Mouse (Mus musculus) limb, embryonic 14.5 days (tissue): Measurements from ENCODE around the gene Brd3os. TPM values are rescaled to one million over a fixed set of nuclear protein-coding genes. Genes with fewer than 3 reads are reported as not detected.

ENCODE experiments used
- ATAC-seq: fragments of 200-750 bp; cut with Nextera tagmentation; 2 replicates; pipeline ENCODE4 v1.8.0; 2017; ENCODE audit warnings: low read depth, moderate number of reproducible peaks, moderate TSS enrichment; ENCODE audit not compliant: low FRiP score
- DNase-seq: peaks from one replicate; pipeline ENCODE4 v3.0.0-alpha.2; 2015; ENCODE audit warnings: low spot score
- H3K27ac ChIP-seq: fragments of 300-500 bp; sonication (generic); replicated peaks from 2 replicates; pipeline ENCODE4 v1.5.1; 2014; ENCODE audit warnings: low read depth, mild to moderate bottlenecking, low read length, moderate library complexity, mixed read lengths
- H3K27me3 ChIP-seq: fragments of 300-500 bp; sonication (generic); 2 replicates; pipeline ENCODE4 v1.6.1; 2014; ENCODE audit warnings: low read length, mixed read lengths; ENCODE audit not compliant: control insufficient read depth, insufficient read depth
- H3K36me3 ChIP-seq: fragments of 300-500 bp; sonication (generic); 2 replicates; pipeline ENCODE4 v1.6.1; 2014; ENCODE audit warnings: mild to moderate bottlenecking, low read length, moderate library complexity, mixed read lengths; ENCODE audit not compliant: control insufficient read depth, insufficient read depth
- H3K4me1 ChIP-seq: fragments of 300-500 bp; sonication (generic); 2 replicates; pipeline ENCODE4 v1.6.1; 2014; ENCODE audit warnings: antibody characterized with exemption, low read length, mixed read lengths; ENCODE audit not compliant: control insufficient read depth, insufficient read depth
- H3K4me2 ChIP-seq: fragments of 300-500 bp; sonication (generic); replicated peaks from 2 replicates; pipeline ENCODE4 v1.6.1; 2014; ENCODE audit warnings: low read depth, mild to moderate bottlenecking, low read length, moderate library complexity; ENCODE audit not compliant: severe bottlenecking
- H3K4me3 ChIP-seq: fragments of 300-500 bp; sonication (generic); replicated peaks from 2 replicates; pipeline ENCODE4 v1.5.1; 2014; ENCODE audit warnings: low read length
- H3K9ac ChIP-seq: fragments of 300-500 bp; sonication (generic); 2 replicates; pipeline ENCODE4 v1.6.1; 2014; ENCODE audit warnings: mild to moderate bottlenecking, low read depth, low read length, moderate library complexity; ENCODE audit not compliant: severe bottlenecking
- H3K9me3 ChIP-seq: fragments of 300-500 bp; sonication (generic); 2 replicates; pipeline ENCODE4 v1.6.1; 2016; ENCODE audit warnings: low read length; ENCODE audit not compliant: control insufficient read depth
- POLR2A ChIP-seq: fragments of 200-500 bp; IDR thresholded peaks from 2 replicates; pipeline ENCODE4 v1.8.0; 2012; ENCODE audit warnings: inconsistent platforms, mild to moderate bottlenecking, moderate library complexity, borderline replicate concordance; ENCODE audit not compliant: insufficient read depth, insufficient read length; ENCODE audit errors: extremely low read depth
- WGBS: fragments of 180-500 bp; shearing (Covaris S2); extraction: QIAGEN DNeasy Blood & Tissue Kit; methylation state at CpG from one replicate; pipeline ENCODE4 v1.1.7; 2014; 5-methylcytosine and 5-hydroxymethylcytosine counted together
- polyA plus RNA-seq, 2 experiments: library from polyadenylated mRNA; depleted of rRNA in 1 of 2; stranded (reverse) in 1 of 2; unstranded in 1 of 2; fragments of >200 nt; fragmentation: Nextera tagmentation in 1 of 2; extraction: Ambion mirVana in 1 of 2; gene quantifications; 2 replicates each; pipeline versions ENCODE4 v1.2.1 to v1.2.3; 2012 to 2014

Gene Brd3os
- polyA plus RNA-seq, 2 experiments = 9.9 to 12.5 TPM

DNA sequence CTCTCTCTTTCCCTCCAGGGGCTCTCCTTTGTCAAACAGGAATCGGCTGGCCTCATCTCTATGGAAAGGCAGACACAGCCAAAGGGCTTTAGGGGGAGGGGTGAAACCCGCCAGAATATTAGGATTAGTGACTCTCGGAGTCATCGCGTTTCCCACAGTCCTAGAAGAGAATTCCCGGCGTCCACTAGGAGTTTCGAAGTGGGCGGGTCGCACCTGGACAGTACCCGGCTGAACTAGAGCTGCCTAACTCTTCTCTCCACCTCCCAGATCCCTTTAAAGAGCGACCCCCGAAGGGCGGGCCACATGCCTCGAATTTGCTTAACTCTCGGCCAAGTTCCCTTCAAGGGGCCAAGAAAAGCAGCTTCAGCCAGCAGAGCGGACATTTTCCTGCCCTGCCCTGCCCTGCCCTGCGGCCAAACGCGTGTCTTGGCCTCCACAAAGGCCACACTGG is 16.9 kb upstream of the Brd3os start:
- TF ChIP-seq POLR2A = no peak
- peak; percentile 40 for DNase-seq
- Histone ChIP-seq H3K36me3 (no peaks in the 10 kb centered on the region), H3K27me3 (no peaks in the 10 kb centered on the region), H3K4me1 (peaks cover 25% of the 10 kb centered on the region), H3K4me2 (peak overlapping the region; percentile 99), H3K9ac (peak overlapping the region; percentile 78), H3K4me3 (peak overlapping the region; percentile 86), H3K9me3 (no peaks in the 10 kb centered on the region), H3K27ac (no peak overlapping the region)
- 3% methylated on average over 20 of the region's 20 CpGs for WGBS
- no peak for ATAC-seq

DNA sequence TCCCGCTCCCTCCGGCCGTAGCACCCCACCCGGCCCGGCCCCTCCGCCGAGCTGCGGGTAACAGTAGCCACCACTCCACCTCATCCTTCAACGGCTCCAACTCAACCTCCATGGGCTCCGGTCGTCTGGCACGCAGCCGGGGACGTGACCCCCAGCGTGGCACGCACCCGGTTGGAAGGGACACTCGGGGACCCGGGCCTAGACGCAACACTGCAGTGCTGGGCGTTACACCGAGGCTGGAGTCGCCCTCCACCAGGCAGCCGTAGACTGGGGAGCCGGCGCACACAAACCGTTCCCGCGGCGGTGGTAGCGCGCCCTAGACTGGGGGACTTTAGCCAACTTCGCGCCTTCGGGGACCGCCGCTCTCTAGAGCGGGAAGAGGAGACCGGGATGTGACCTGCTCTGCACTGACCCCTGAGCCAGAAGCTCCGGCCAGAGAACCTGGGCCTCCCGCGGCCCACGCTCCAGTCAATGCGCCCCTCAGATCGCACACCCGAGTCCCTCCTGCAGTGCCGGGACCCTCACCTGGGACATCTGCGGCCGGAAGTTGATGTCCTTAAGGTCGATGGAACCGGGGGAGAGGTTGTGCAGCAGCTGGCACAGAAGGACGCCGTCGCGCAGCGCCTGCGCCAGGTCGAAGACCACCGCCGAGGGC is 16.2 kb upstream of the Brd3os start:
- H3K9me3 ChIP-seq = no peaks in the 10 kb centered on the region
- peaks cover 25% of the 10 kb centered on the region for H3K4me1 ChIP-seq
- 0 out of 2 replicates have a peak, but pooled peaks have one; percentile 18 for TF ChIP-seq POLR2A
- no peak for ATAC-seq
- peak overlapping the region; percentile 78 for H3K9ac ChIP-seq
- H3K27me3 ChIP-seq = no peaks in the 10 kb centered on the region
- H3K36me3 ChIP-seq = no peaks in the 10 kb centered on the region
- H3K4me2 ChIP-seq = peak overlapping the region; percentile 99
- DNase-seq = no peak
- H3K4me3 ChIP-seq = peak overlapping the region; percentile 86
- no peak overlapping the region for H3K27ac ChIP-seq
- WGBS = 0% methylated on average over 50 of the region's 60 CpGs

DNA sequence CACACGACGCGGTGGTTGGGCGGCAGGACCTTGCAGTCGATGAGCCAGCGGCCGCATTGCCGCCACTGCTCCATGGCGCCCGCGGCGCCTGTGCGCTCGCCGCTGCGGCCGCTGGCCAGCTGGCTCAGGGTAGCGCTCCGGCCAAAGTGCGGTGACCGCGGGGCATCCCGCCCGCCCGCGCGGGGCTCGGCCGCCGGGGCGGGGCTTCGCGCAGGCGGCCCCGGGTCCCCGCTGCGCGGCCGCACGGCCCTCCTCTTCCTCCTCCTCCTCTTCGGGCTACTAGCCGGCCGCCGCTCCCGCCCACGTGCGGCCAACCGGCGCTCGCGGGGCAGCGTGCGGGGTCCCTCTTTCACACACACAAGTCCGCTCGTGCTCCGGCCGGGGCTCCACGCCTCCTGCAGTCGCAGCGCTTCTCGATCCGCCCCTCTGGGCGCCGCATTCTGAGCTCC is 15.7 kb upstream of the Brd3os start:
- ATAC-seq (peak; percentile 43), DNase-seq (no peak)
- Histone ChIP-seq H3K4me1 (peaks cover 25% of the 10 kb centered on the region), H3K4me3 (peak overlapping the region; percentile 86), H3K4me2 (peak overlapping the region; percentile 99), H3K36me3 (no peaks in the 10 kb centered on the region), H3K27ac (peak overlapping the region; percentile 70; the same call in 1 of the 2 replicates), H3K27me3 (no peaks in the 10 kb centered on the region), H3K9me3 (no peaks in the 10 kb centered on the region), H3K9ac (peak overlapping the region; percentile 78)
- 0% methylated on average over 12 of the region's 64 CpGs for WGBS
- TF ChIP-seq POLR2A = no peak

DNA sequence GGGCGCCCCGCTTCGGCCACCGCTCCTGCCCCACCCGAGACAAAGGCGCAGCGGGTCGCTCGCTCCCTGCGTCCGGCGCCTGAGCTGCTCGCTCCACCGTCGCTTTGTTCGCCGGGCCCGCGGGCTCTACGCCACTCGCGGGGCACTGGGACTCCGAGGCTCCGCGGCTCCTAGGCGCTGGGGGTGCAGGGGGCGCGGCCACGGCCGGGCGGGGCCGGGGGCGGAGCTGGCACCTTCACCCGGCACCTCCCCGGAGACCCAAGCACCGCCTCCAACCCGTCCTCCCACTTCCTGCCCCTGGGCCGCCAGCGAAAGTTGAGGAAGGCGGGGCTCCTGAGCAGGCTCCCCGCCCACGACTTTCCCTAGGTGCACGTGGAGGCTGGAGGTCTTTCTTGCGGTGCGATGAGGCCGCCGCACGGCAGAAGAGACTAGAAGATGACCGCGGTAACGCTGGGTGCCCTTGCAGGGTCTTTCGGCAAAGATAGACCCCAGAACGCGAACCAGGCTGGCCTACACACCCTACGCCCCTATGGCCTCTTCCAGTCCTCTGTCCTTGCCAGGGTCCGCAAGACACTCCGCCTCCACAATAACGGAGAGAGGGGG is 15.2 kb upstream of the Brd3os start, which contains the start of gene Vav2:
Vav2 (minus strand) TSS at position 179 of the 603 bp plus-strand sequence.
- H3K27me3 ChIP-seq = no peaks in the 10 kb centered on the region
- peak within 1 kb of the TSS; percentile 86 for H3K4me3 ChIP-seq
- no peaks in the 10 kb centered on the region for H3K36me3 ChIP-seq
- peak within 1 kb of the TSS; percentile 78 for H3K9ac ChIP-seq
- TF ChIP-seq POLR2A = peak; percentile 78; the same call in 1 of the 2 replicates
- H3K27ac ChIP-seq = peak within 1 kb of the TSS; percentile 70; the same call in 1 of the 2 replicates
- DNase-seq (peak; percentile 92), ATAC-seq (peak; percentile 94)
- peaks cover 25% of the 10 kb centered on the region for H3K4me1 ChIP-seq
- no peaks in the 10 kb centered on the region for H3K9me3 ChIP-seq
- under 1% methylated on average over 32 of the region's 58 CpGs for WGBS
- H3K4me2 ChIP-seq = peak within 1 kb of the TSS; percentile 99

DNA sequence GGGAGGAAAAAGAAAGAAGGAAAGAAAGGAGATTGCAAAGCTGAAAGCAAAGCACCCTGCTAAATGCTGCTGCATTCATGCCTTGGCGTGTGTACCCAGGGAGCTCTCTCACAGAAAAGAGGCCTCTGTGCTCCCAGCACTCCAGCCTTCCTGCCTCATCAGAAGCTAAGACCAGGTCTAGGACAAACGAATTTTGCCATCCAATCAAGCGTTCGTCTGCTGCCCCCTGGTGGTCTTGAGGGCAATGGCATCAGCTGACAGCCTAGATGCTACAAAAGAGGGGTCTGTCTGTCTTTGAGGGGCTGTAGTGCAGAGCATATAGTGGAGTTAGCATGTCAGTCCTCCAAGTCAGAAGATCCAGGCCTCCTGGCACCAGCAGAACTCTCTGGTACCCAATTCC is 14.1 kb upstream of the Brd3os start:
- peaks cover 25% of the 10 kb centered on the region for H3K4me1 ChIP-seq
- H3K27ac ChIP-seq = no peak overlapping the region
- ATAC-seq = no peak
- no peak overlapping the region for H3K4me3 ChIP-seq
- WGBS = under 1% methylated on average over 4 of the region's 4 CpGs
- no peaks in the 10 kb centered on the region for H3K27me3 ChIP-seq
- DNase-seq = peak; percentile 88
- H3K36me3 ChIP-seq = no peaks in the 10 kb centered on the region
- TF ChIP-seq POLR2A = no peak
- no peaks in the 10 kb centered on the region for H3K9me3 ChIP-seq
- no peak overlapping the region for H3K4me2 ChIP-seq
- no peak overlapping the region for H3K9ac ChIP-seq
